Mouse (Mus musculus) embryonic stem cell, embryonic (primary cell): ENCODE measurements at regions not wholly inside any gene's neighbourhood (a gene's known extent, or its start where the extent isn't known, plus 50 kb on each side); places are given as distances from the start of the nearest gene placed in this dataset.

Experiments
- CTCF ChIA-PET, 4 experiments: fragments of 300-600 bp in 2 of 4; fragments of 350-600 bp in 2 of 4; sonication (Branson Sonifier 250); formaldehyde crosslinking; loops; one replicate each; lab custom pipeline; 2022; ENCODE audit warnings: inconsistent platforms in 2 of 4; lab: Charles Lee
- POLR2A ChIA-PET, 4 experiments: fragments of 300-600 bp in 2 of 4; fragments of 350-600 bp in 2 of 4; sonication (Branson Sonifier 250); formaldehyde crosslinking; loops; one replicate each; lab custom pipeline; 2022; ENCODE audit warnings: antibody characterized with exemption in 4 of 4, inconsistent platforms in 1 of 4; lab: Charles Lee

- ChIA-PET CTCF (no interaction called here), POLR2A (no interaction called here)
Measured at GRCm38 (mm10) chr15:42370044-42370443, 2235.9 kb downstream of the 9330182O14Rik start.

- ChIA-PET POLR2A (no interaction called here), CTCF (no interaction called here)
Measured at GRCm38 (mm10) chr15:42372704-42373286, 2238.6 kb downstream of the 9330182O14Rik start.
